Mouse (Mus musculus): ENCODE data around the gene Dpf1.
A peak's percentile ranks its signal among the peaks of the same experiment; 100 is the strongest.

Dpf1 gene

DNA sequence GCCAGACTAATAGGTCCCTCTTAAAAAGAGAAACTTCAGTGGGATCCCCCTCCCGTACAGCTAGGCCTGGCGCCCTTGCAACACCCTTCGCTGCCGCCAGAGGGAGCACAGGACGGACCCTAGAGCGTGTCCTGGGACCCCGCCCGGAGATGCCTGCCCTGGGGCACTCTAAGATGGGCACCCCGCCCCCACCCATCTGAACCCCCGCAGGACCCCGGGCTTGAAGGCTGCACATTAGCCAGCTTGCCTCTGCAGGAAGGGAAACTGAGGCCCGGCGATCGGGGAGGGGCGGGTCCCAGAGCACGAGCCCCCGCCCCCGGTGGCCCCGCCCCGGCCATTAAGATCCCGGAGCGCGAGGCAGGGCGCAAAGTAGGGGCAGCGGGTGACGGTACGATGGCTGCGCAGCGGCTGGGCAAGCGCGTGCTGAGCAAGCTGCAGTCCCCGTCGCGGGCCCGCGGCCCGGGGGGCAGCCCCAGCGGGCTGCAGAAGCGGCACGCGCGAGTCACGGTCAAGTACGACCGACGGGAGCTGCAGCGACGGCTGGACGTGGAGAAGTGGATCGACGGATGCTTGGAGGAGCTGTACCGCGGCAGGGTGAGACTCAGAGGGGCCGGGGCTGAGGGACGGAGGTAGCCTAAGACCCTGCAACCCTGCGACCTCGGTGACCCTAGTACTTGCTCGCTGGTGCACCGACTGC lies 14.7 kb upstream of the Dpf1 start, which contains the start of gene Ppp1r14a:
Ppp1r14a (plus strand) TSS at position 367 of the 697 bp plus-strand sequence.
- DNase-seq (ENCODE audit: low spot score in 2 of 2) = peak in 1 of 2 experiments; percentile 44

DNA sequence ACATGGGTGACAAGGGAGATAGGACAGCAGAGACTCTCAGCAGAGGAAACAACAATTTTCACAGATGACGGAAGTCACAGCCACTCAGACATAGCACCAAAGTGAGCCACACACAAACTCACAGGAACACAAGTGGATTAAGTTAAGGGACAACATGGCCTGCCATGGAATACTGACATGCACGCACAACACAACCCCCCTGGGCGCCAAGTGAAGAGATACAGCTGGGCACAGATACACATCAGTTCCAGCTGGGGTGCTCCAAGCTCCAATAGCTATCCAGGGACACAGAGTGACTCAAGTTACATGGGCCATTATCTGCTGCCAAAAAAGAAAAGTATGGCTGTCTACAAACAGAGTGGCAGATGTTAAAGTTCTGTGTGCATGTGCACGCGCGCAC lies 13.9 kb upstream of the Dpf1 start:
- no peak for DNase-seq (ENCODE audit: low spot score in 2 of 2)

DNA sequence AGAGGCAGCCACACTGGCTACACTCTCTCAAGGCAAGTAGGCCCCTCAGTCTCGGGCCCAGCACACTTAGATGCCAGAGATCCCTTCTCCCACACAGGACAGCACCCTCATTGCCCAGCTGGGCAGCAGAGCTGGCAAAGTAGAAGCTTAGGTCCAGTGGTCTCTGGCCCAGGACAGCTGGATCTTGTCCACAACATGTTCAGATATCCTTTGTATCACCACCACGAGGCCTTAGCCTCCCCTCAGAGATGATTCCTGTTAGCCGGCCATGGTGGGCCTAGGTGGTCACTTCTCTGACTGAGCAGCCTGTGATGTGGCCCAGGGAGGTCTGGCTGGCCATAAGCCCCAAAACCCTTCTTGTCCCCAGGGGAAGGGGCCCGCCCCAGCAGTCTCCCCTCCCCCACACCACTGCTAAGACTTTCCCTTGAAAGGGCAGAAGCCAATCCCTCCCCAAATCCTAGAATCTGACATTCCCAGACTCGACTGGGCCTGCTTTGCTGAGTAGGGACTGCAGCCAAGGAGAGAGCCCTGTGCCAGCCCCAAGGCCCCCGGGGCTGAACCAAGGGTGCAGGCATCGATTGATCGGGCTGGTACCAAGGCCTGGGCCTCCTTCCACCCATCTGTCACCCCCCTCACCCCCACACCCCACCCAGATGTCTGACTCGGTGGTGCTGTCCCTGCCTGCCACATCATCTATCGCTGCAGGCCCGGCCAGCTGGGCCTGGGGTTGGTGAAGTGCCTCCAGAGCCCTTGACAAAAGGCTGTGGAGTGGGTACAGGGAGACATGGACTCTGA lies 12.9 kb upstream of the Dpf1 start:
- no peak for DNase-seq (ENCODE audit: low spot score in 2 of 2)

DNA sequence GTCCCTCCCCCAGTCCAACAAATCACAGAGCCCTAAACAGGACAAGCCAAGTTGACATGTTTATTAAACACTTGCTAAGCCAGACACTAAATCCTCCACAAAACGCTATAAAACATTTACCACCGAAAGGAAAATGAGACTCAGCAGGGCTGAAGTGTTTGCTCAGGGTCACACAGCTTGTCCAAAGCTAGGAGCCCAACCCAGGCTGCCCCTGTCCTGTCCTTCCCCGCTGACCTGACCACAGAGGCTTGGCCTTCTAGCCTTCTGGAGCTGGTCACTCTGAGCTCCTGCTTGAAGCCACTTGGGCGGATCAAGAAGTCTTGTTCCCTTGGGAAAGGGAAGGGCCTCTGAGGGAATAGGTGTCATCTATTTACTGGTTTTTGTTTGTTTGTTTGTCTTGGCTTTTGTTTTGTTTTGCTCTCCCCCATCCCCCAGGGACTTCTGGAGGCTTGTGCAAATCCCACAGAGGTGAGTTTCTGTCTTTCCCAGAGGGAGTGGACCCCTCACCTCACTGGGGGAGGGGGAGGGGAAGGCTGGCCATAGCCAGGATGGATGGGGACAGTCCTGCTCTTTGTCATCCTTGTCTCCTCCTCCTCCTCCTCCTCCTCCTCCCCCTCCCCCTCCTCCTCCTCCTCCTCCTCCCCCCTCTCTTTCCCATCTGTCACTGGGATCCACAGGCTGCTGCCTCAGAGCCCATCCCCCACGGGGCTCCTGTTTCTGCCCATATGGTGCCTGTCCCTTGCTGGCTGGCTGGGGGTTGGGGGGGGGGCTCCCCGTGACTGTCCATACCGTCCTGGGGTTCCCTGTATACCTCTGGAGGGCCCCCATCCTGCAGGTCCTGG lies 11.9 kb upstream of the Dpf1 start:
- no peak for DNase-seq (ENCODE audit: low spot score in 2 of 2)

DNA sequence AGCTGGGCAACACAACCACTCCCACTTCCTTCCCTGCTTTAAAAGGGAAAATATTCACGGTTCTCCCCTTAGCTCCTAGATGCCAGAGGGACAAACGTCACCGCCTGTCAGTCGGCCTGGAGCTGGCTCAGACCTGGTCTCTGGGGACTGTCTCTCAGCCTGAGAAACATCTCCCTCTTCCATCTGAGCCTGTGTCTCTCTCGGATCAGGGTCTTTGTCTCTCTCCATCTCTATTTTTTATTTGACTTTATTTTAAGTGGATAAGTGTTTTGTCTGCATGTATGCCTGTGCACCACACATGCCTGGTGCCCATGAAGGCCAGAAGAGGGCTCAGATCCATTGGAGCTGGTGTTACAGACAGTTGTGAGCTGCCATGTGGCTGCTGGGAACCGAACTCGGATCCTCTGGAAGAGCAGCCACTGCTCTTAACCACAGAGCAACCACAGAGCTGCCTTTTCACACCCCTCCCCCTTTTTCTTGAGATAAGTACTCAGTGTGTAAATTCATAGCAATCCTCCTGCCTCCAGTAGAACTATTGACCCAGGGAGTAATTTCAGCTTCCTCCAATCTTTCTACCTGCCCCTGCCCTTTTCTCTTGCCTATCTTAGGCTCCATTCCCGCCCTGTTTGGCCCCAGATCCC lies 11.2 kb upstream of the Dpf1 start:
- no peak for DNase-seq (ENCODE audit: low spot score in 2 of 2)

DNA sequence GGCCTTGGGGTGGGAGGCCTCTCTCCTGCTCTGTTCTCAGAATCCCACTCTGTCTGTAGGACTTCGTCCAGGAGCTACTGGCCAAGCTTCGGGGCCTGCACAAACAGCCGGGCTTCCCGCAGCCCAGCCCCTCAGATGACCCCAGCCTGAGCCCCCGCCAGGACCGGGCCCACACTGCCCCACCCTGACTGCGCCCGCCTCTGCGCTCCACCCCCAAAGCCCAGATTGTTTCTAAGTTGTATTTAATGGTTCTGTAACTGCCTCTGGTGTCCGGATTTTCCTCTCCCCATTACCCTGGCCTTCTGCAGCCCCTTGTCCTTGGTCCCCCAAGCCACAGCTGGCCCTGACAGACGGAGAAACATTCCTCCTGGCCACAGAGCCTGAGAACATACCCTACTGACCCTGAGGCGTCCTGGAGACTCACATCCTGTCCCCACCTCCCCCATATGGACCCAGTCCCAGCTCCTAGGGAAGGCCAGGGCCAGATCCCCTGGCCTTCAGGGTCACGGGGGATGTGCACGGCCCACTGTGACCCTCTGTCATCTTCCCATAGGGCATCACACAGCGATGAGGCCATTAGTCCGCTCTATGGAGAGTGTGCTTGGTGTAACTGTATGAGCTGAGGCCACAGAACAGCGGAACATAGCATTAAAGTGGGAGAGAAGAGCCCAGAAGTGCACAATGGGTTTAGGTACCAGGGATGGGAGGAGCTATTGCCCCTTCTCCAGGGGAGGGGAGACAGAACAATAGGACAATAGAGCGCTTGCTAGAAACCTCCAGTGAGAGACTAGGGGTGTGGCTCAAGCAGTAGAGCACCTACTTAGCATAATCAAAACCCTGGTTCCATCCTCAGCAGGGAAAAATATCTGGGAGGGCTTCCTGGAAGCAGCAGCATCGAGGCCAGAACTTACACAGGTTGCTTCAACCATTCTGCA lies 10.4 kb upstream of the Dpf1 start:
- no peak for DNase-seq (ENCODE audit: low spot score in 2 of 2)

DNA sequence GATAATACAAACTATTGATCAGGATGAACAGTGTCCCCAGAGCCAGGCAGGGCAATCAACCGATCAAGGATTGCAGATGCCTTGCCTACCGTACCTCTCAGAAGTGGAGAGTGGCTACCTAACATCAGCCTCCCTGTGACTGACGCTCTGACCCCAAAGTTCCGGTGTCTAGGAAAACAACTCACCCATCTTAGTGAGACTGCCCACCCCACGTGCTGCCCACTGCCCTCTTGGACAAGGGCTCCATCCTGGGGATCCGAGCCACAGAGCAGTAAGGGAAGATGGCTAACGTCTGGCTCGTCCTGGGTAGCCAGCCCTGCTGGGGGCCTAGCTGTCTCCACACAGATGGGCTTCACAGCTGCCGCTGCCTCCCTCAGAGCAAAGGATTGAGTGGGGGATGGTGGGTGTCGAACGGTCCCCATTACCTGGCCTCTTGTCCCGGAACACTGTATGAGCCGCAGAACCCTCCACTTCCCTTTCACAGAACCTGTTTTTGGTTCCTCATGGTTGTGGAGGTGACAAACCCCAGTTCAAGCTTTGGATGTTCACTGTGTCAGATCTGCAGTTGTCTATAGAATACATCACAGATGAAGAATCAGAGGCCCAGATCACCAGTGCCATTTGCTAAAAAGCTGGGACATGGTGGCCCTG lies 9.5 kb upstream of the Dpf1 start:
- DNase-seq (ENCODE audit: low spot score in 2 of 2) = no peak

DNA sequence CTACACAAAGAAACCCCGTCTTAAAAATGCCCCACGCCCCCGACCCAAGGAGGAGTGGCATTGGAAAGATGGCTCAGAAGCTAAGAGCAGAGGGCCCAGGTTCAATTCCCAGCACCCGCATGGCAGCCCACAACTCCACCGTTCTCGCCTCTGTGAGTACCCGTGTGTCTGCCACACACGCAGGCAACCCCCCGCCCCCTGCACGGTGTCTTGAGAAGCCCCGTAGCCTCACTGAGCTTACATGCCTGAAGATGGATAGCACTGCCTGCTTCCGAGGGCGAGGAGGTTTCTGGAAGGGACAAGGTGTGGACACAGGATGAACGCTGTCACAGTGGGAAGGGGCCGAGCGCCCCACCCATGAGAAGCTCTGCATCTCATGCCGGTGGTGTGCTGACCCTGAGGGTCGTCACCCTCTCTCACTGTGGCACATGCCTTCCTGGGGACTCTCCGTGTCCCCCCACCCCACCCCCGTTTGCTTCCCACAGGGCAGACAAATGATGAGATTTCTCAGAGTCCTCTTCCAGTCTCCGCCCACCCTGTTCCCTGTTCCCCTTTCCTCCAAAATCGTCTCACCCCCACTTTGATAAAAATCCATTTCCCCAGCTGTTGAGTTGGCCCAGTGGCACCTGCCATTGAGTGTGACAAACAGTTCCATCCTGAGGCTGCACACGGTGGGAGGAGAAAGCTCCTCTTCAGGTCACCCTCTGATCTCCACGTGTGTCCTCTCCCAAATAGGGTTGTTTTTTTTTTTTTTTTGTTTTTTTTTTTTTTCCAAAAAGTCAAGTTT lies 7.7 kb upstream of the Dpf1 start:
- DNase-seq (ENCODE audit: low spot score in 2 of 2) = no peak

DNA sequence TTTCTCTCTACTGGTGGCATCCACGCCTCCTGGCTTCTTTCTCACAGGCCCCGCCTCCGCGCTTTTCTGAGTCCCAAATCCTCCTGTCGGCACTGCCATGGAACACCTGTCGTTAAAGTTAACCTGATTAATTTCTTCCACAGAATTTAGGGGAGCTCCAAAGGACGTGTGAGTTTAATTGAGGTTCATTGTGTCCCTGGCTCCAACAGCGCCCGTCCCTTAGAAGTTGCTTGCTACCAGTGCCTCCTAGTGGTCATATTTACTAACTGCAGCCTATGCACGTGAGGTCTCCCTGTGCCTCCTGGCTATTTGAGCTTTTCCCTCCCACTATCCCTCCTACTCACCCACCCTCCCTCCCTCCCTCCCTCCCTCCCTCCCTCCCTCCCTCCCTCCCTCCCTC lies 6.8 kb upstream of the Dpf1 start:
- peak in 1 of 2 experiments; percentile 74 for DNase-seq (ENCODE audit: low spot score in 2 of 2)

DNA sequence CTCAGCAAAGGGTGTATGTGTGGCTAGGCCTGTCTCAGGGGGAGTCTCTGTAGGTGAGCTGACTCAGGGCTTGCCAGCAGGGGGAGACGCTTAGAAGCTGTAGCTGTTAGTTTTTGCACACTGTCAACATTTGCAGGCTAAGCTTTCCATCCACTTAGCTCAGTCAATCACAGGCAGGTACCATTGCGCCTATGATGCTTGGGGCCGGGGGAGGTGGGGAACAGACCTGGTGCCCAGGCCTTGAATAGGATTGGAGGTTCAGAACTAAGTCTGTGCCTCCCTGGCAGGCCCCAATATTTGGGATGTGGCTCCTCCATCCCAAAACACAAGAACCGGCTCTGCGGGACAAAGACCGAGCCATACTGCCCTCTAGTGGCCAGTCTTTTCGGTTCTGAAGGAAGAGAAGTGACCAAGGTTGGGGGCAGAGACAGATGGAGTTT lies 2.6 kb upstream of the Dpf1 start:
- peak in 1 of 2 experiments; percentile 70 for DNase-seq (ENCODE audit: low spot score in 2 of 2)

DNA sequence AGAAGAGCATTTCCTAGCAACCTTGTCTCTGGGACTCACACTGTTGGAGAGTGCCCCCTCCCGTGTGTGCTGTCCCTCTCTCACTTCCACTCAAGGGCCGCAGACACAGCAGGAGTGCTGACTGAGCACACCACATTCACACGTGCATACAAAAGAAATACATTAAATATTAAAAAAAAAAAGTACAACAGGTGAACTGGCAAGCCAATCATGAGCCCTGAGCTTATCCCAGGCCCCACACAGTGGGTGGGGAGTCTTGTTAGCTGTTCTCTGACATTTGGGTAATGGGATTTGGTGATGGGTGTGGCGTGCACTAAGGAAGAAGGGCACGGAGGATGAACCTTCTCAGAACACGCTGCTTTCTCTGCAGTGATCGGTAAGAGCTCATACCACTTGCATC lies 1.1 kb upstream of the Dpf1 start:
- no peak for DNase-seq (ENCODE audit: low spot score in 2 of 2)

DNA sequence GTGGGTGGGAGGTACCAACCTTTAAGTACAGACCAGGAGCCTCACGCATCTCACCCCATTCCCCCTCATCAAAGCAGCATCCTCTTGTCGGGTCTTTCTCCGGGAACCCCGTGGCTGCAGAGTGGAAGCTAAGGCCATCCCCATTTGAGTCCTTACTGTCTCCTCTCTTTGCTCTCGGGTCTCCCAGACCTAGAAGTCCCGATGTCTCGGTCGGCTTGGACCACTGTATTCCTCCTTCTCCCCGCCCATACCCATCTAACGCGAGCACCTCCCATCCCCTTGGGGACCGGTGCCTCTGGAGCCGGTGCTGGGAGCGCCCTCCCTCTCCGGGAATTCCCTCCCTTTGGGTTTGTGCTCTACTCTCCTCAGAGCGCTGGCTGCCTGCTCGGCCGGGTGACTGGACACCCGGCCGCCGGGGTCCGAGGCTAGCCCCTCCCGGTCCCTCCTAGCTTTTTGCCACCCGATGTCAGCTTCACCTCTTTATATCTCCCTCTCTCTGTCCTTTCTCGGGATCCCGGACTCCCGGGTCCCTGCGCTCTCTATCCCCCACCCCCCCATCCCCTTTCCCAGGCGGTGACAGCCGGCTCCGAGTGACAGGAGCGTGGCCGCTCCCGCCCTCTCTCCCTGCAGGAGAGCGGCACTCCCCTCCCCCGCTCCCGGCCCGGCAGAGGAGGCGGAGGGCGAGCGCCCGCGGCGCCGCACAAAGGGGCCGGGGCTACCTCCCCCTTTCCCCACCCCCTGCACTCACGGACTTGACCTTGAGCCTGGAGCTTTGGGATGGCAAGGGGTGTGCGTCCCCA lies 912 bp downstream of the Dpf1 start:
- DNase-seq (ENCODE audit: low spot score in 2 of 2) = no peak

DNA sequence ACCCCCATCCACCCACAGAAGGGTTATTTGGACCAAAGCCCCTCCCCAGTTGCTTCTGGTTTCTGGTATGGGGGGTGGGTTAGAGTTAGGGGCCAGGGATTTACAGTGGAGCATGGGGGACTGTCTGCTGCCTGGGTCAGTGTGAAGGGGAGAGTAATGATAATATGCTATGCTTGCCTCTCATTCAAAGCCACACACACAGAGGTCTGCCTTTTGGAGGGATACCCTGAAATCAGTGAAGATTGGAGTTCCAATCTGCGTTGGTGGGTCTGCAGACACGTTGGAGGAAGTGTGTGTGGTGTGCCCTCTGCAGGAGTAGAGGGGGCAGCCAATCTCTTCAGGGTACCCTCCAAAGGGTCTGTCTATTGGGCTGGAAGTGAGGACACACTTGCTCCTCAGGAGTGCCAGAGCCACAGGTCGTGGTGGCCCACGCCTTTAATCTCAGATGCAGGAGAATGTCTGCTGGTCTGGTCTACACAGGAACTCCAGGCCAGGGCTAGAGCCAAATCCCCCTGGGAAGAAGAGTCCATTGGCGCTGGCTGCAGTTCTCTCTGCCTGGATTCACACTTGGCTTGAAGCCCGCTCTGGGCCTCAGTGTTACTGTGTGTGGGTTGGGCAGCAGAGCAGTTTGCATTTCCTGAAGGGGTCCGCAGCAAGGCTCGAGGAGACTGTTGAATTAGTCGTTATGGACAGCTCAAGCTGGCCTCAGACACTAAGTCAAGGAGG lies 1.7 kb downstream of the Dpf1 start:
- peak in 1 of 2 experiments; percentile 34 for DNase-seq (ENCODE audit: low spot score in 2 of 2)

DNA sequence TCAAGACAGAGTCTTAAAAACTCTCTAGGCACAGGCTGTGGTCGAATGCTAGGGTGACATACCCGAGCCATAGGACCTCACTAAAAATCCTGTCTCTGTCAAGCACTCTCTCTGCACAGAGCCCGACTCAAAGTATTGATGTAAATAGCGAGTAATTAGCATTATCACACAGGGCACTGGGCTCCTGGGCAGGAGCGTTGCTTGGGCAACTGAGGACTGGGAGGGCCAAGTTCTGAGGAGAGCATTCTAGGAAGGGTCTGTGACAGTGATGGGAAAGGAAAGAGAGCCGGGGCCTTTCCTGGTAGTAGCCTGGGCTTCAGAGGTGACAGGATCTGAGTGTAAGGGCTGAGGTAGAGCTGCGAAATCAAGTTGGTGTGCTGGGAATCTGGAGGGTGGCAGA lies 2.4 kb downstream of the Dpf1 start:
- DNase-seq (ENCODE audit: low spot score in 2 of 2) = no peak

DNA sequence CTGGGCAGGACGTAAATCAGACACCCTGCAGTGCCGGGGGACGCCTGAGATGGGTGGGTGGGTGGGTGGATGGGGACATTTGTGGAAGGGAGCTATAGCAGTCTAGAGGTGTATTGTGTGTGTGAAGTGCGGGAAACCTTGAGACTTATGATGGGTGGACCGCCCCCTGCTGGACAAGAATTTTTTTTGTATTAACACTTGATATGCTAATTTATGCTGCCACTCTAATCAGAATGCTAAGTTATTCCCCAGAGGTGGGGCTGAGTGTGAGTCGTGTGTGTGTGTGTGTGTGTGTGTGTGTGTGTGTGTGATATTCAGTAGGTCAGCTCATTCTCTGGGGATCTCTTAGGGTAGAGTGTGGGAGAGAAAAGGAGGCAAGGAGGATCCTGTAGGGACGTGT lies 2.9 kb downstream of the Dpf1 start:
- DNase-seq (ENCODE audit: low spot score in 2 of 2) = peak in 1 of 2 experiments; percentile 67

DNA sequence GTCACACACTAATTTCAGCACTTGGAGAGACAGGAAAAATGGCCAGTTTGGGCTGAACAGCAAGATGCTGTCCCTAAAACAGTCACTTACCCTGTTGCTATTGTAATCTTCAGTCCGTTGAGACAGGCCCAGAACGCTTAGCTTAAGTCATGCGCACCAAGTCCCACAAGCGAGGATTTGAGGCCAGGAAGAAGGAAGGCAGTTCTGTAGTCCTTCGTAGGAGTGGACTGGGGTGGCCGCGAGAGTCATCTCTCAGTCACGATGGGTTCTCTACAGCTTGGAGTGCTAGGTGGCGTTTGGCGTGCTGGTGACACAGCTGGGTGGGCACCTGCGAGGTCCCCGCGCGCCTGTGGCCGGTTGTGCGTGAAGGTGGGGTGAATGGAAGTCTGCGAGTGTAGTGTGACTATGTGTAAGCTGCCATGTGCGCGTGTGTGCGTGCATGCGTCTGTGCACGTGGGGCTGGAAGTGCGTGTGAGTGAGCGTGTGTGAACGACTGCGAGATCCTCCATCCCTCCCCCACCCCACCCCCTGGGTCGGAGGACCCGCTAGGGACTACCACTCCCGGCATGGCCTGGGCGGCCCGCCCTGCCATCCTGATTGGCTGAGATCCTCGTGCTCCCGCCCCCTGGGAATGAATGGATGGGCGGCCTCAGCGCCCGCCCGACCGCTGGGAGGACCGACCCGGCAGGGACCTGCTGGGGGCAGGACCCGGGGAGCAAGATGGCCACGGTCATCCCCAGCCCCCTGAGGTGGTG lies 3.8 kb downstream of the Dpf1 start:
- peak; percentile 87 to 94 for DNase-seq (ENCODE audit: low spot score in 2 of 2)

DNA sequence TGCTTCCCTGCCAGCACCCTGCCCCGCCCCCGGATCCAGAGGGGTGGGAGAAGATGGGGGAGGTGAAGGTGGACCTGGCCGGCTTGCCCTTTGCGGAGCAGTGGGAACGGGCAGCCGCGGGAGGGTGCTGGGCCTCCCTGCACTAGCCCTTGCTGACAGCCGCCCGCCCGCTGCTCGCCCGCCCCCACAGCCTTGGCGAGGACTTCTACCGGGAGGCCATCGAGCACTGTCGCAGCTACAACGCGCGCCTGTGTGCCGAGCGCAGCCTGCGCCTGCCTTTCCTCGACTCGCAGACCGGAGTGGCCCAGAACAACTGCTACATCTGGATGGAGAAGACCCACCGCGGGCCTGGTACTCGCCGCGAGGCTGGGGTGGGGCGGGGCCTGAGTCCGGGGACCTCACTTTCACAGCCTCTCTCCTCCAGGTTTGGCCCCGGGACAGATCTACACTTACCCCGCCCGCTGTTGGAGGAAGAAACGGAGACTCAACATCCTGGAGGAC lies 5.5 kb downstream of the Dpf1 start:
- peak in 1 of 2 experiments; percentile 59 for DNase-seq (ENCODE audit: low spot score in 2 of 2)

All from left cerebral cortex, adult 9 months (tissue).